Mouse (Mus musculus) lung, embryonic 15.5 days (tissue): ENCODE data around the gene Tspan11. TPM values are rescaled to one million over a fixed set of nuclear protein-coding genes. Genes with fewer than 3 reads are reported as not detected.

ENCODE experiments used
- ATAC-seq: fragments of 200-750 bp; cut with Nextera tagmentation; 2 replicates; pipeline ENCODE4 v1.8.0; 2017; ENCODE audit warnings: moderate number of reproducible peaks, borderline replicate concordance; ENCODE audit not compliant: low FRiP score, low TSS enrichment; ENCODE audit errors: extremely low read depth
- H3K27ac ChIP-seq: fragments of 300-500 bp; sonication (generic); 2 replicates; pipeline ENCODE4 v1.5.1; 2015; ENCODE audit warnings: moderate library complexity, mild to moderate bottlenecking, inconsistent platforms
- H3K27me3 ChIP-seq: fragments of 300-500 bp; sonication (generic); 2 replicates; pipeline ENCODE4 v1.6.1; 2015; ENCODE audit warnings: inconsistent platforms
- H3K36me3 ChIP-seq: fragments of 300-500 bp; sonication (generic); 2 replicates; pipeline ENCODE4 v1.6.1; 2015; ENCODE audit warnings: inconsistent platforms
- H3K4me1 ChIP-seq: fragments of 300-500 bp; sonication (generic); 2 replicates; pipeline ENCODE4 v1.6.1; 2015; ENCODE audit warnings: inconsistent platforms
- H3K4me2 ChIP-seq: fragments of 300-500 bp; sonication (generic); 2 replicates; pipeline ENCODE4 v1.6.1; 2015; ENCODE audit warnings: inconsistent platforms, mild to moderate bottlenecking, moderate library complexity
- H3K4me3 ChIP-seq: fragments of 300-500 bp; sonication (generic); 2 replicates; pipeline ENCODE4 v1.5.1; 2015; ENCODE audit warnings: mild to moderate bottlenecking, inconsistent platforms
- H3K9ac ChIP-seq: fragments of 300-500 bp; sonication (generic); 2 replicates; pipeline ENCODE4 v1.6.1; 2015; ENCODE audit warnings: inconsistent platforms
- H3K9me3 ChIP-seq: fragments of 300-500 bp; sonication (generic); 2 replicates; pipeline ENCODE4 v1.6.1; 2016; ENCODE audit warnings: inconsistent platforms
- WGBS: fragments of 180-500 bp; shearing (Covaris S2); methylation state at CpG from one replicate; pipeline ENCODE4 v1.1.7; 2015; 5-methylcytosine and 5-hydroxymethylcytosine counted together
- polyA plus RNA-seq: library from polyadenylated mRNA; unstranded; fragments of >200 nt; fragmentation: Nextera tagmentation; extraction: Ambion mirVana; gene quantifications from 2 replicates; pipeline ENCODE4 v1.2.1, GENCODE M21; 2015

The Tspan11 gene
- polyA plus RNA-seq, 1 experiment from 2014 or later = 21.4 TPM

DNA sequence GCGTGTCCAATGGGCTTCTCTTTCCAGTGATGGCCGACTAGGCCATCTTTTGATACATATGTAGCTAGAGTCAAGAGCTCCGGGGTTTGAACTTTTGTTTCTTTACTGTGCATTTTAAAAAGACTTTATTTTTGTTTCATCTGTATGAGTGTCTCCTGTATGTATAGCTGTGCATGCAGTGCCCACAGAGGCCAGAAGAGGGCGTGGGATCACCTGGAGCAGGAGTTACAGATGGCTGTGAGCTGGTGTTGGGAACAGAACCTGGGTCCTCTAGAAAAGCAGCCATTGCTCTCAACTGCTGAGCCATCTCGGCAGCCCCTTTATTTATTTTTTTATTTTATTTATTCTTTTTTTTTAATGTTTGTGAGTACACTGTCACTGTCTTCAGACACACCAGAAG, 109.5 kb downstream of the Tspan11 start:
- ATAC-seq = no peak
- Histone ChIP-seq H3K9me3 (no peaks in the 10 kb centered on the region), H3K27me3 (no peaks in the 10 kb centered on the region), H3K4me2 (no peak overlapping the region), H3K4me1 (peaks cover 3% of the 10 kb centered on the region), H3K36me3 (no peaks in the 10 kb centered on the region), H3K9ac (no peak overlapping the region), H3K27ac (no peak overlapping the region), H3K4me3 (no peak overlapping the region)
- 80% methylated on average over 5 of the region's 5 CpGs for WGBS

GRCm38 (mm10) chr6:127999118-127999517, 111.7 kb downstream of the Tspan11 start:
- no peak overlapping the region for H3K27ac ChIP-seq
- H3K4me3 ChIP-seq = no peak overlapping the region
- H3K27me3 ChIP-seq = no peaks in the 10 kb centered on the region
- peaks cover 15% of the 10 kb centered on the region for H3K4me1 ChIP-seq
- no peaks in the 10 kb centered on the region for H3K36me3 ChIP-seq
- ATAC-seq = no peak
- WGBS = 78% methylated on average over 2 of the region's 2 CpGs
- no peaks in the 10 kb centered on the region for H3K9me3 ChIP-seq
- H3K4me2 ChIP-seq = no peak overlapping the region
- no peak overlapping the region for H3K9ac ChIP-seq

GRCm38 (mm10) chr6:128000777-128001176, 113.4 kb downstream of the Tspan11 start:
- 84% methylated on average over 3 of the region's 3 CpGs for WGBS
- peaks cover 18% of the 10 kb centered on the region for H3K4me1 ChIP-seq

GRCm38 (mm10) chr6:128001587-128001986, 114.2 kb downstream of the Tspan11 start:
- ATAC-seq = no peak
- Histone ChIP-seq H3K36me3 (no peaks in the 10 kb centered on the region), H3K27ac (no peak overlapping the region), H3K27me3 (no peaks in the 10 kb centered on the region), H3K4me2 (no peak overlapping the region), H3K4me1 (peaks cover 26% of the 10 kb centered on the region), H3K4me3 (no peak overlapping the region), H3K9ac (no peak overlapping the region), H3K9me3 (no peaks in the 10 kb centered on the region)
- WGBS = 57% methylated on average over 1 of the region's 1 CpGs

More at GRCm38 (mm10) chr6:128000777-128001176, 113.4 kb downstream of the Tspan11 start:
- Histone ChIP-seq H3K27ac (no peak overlapping the region), H3K36me3 (no peaks in the 10 kb centered on the region), H3K4me2 (no peak overlapping the region), H3K4me3 (no peak overlapping the region), H3K27me3 (no peaks in the 10 kb centered on the region), H3K9me3 (no peaks in the 10 kb centered on the region), H3K9ac (no peak overlapping the region)
- ATAC-seq = no peak

DNA sequence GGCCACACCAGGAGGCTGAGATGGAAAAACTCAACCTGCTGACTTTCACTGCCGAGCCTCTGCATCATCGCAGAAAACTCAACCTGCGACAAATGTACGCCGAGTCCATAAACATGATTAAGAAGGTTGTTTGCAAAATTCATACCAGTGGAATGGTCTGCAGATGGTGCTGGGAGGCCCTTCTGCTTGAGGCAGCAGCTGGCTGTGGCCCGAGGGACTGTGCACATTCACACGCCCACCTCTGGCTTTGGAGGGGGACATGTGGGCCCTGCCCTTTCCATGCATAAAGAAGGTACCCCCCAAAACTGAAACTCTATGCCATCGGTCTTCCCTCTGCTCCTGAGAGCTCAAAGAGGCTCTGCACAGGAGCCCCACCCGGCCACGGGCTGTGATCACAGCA, 114.7 kb downstream of the Tspan11 start:
- H3K9ac ChIP-seq = no peak overlapping the region
- no peaks in the 10 kb centered on the region for H3K36me3 ChIP-seq
- 69% methylated on average over 10 of the region's 10 CpGs for WGBS
- no peak overlapping the region for H3K27ac ChIP-seq
- H3K9me3 ChIP-seq = no peaks in the 10 kb centered on the region
- no peak for ATAC-seq
- H3K4me3 ChIP-seq = no peak overlapping the region
- H3K4me2 ChIP-seq = no peak overlapping the region
- peaks cover 30% of the 10 kb centered on the region for H3K4me1 ChIP-seq
- no peaks in the 10 kb centered on the region for H3K27me3 ChIP-seq

DNA sequence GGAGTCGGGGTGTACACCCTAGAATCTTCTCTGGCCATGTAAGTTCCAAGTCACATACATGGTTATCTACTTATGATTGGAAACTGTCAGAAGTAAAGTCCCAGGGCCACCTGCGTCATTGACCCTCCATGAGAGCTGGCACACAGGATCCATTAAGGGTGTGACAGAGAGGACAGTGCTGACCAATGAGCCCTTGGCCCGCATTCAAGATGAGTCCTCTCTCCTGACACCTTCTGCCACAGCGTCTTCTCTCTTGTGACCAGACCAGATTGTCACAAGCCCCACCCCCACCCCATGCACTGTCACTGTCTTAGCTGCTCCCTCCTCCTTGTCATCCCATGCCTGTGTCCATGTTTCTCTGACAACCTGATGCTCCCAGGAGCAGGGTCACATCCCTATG, 115.3 kb downstream of the Tspan11 start:
- no peak overlapping the region for H3K4me3 ChIP-seq
- ATAC-seq = no peak
- H3K36me3 ChIP-seq = no peaks in the 10 kb centered on the region
- peak overlapping the region; percentile 75; the same call in 1 of the 2 replicates for H3K27ac ChIP-seq
- H3K4me2 ChIP-seq = no peak overlapping the region
- no peak overlapping the region for H3K9ac ChIP-seq
- WGBS = 76% methylated on average over 4 of the region's 4 CpGs
- no peaks in the 10 kb centered on the region for H3K9me3 ChIP-seq
- peaks cover 36% of the 10 kb centered on the region for H3K4me1 ChIP-seq
- H3K27me3 ChIP-seq = no peaks in the 10 kb centered on the region

DNA sequence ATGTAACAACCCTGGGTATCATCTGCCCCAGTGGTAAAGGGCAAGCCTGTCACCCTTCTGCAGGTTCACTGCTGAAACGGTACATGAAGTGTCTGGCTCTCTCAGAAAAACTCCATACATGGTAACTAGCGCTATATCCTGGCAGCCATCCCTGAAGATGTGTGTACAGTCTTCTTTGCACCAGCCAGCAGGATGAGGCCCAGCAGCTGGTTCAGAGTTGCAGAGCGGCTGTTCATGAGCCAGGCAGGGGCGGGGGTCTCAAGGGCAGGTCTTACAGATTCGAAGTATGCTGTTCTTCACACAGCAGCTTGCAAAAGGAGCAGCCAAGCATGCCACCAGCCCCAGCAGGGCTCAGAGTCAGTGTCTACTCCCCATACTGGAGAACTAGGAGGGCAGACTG, 116.2 kb downstream of the Tspan11 start:
- Histone ChIP-seq H3K27ac (peak overlapping the region; percentile 75), H3K36me3 (no peaks in the 10 kb centered on the region), H3K4me2 (no peak overlapping the region), H3K4me3 (no peak overlapping the region), H3K9me3 (no peaks in the 10 kb centered on the region), H3K9ac (no peak overlapping the region), H3K27me3 (no peaks in the 10 kb centered on the region), H3K4me1 (peaks cover 40% of the 10 kb centered on the region)
- WGBS = 30% methylated on average over 5 of the region's 5 CpGs
- peak; percentile 36; the same call in 1 of the 2 replicates for ATAC-seq

Other genes starting within 250 kb of the Tspan11 start
- gene Prmt8, start 118.1 kb upstream of the Tspan11 start, polyA plus RNA-seq = not detected in 2 replicates